Mouse (Mus musculus): ENCODE results near the gene Gm17428. TPM values are rescaled to one million over a fixed set of nuclear protein-coding genes. Genes with fewer than 3 reads are reported as not detected.
"Not testable (repeated sequence)": the region's sequence is repeated elsewhere in the genome, so short reads cannot be mapped to it uniquely, and the experiment has no call there.

The Gm17428 gene
- polyA plus RNA-seq, 1 experiment from 2014 or later, result not detected

DNA sequence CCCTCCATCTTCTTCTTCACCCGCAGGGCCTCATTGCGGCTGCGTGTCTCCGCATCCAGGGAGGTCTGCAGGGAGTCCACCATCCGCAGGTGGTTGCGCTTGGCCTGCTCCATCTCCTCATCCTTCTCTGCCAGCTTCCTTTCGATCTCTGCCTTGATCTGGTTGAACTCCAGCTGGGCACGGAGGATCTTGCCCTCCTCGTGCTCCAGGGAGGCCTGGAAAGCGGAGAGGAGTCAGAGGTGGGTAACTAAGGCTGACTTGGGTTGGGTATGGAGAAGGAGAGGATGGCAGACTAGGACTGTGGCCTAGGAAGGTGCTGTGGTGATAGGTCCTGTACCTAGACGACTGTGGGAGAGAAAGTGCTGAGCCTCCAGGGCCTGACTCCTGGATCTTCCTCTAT, 29.7 kb upstream of the Gm17428 start:
- not testable (repeated sequence) for H3K4me3 ChIP-seq (ENCODE audit: low read length); H3K27ac ChIP-seq (ENCODE audit: low read depth, low read length); H3K27me3 ChIP-seq (ENCODE audit: control insufficient read depth, insufficient read depth, low read length); H3K9ac ChIP-seq (ENCODE audit: low read depth, low read length); ATAC-seq (ENCODE audit: low FRiP score, low TSS enrichment); H3K4me1 ChIP-seq (ENCODE audit: control insufficient read depth, insufficient read depth, low read length); H3K36me3 ChIP-seq (ENCODE audit: control insufficient read depth, insufficient read depth, low read length); H3K9me3 ChIP-seq (ENCODE audit: control insufficient read depth, low read length); H3K4me2 ChIP-seq (replicated peaks; ENCODE audit: low read depth, low read length)
- 81% methylated on average over 10 of the region's 11 CpGs for WGBS

DNA sequence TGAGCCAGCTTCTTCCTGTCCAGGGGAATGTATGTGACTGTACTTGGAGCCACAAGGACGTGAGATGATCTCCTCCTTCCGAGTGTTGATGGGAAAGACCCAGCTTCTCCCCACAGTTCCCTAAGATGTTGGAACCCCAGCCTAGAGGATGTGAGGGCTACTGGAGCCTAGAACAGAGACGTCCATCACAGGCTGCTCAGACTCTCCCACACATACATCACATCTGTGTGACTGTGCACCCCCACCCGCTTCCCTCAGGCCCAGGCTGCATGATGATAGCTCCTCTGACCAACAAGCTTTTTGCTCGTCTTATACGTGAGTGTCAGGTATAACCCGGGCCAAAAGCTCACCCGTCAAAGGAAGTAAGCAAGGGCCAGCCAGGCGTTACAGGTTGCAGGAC, 28.0 kb upstream of the Gm17428 start:
- Histone ChIP-seq H3K4me1 (ENCODE audit: control insufficient read depth, insufficient read depth, low read length) (no peaks in the 10 kb centered on the region), H3K27ac (ENCODE audit: low read depth, low read length) (no peak overlapping the region), H3K4me3 (ENCODE audit: low read length) (no peak overlapping the region), H3K9me3 (ENCODE audit: control insufficient read depth, low read length) (no peaks in the 10 kb centered on the region), H3K9ac (ENCODE audit: low read depth, low read length) (no peak overlapping the region), H3K4me2 (replicated peaks; ENCODE audit: low read depth, low read length) (no peak overlapping the region), H3K36me3 (ENCODE audit: control insufficient read depth, insufficient read depth, low read length) (no peaks in the 10 kb centered on the region), H3K27me3 (ENCODE audit: control insufficient read depth, insufficient read depth, low read length) (no peaks in the 10 kb centered on the region)
- no peak for ATAC-seq (ENCODE audit: low FRiP score, low TSS enrichment)
- 79% methylated on average over 9 of the region's 9 CpGs for WGBS

DNA sequence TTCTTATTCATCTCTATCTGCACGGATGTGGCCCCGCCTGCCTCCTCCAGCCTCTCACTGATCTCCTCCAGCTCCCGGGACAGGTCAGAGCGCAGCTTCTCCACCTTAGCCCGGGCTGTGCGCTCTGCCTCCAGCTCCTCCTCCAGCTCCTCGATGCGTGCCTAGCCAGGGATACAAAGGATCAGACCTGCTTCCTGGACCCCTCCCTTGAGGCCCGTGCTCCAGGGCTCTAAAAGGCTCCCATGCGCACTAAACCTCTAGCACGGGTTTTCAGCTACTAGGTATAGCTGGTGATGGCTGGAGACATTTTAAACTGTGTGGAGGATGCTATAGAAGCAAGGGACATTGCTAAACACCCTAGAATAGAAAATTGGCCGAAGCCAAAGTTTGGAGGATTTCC, 26.2 kb upstream of the Gm17428 start:
- Histone ChIP-seq H3K27ac (ENCODE audit: low read depth, low read length) (no peak overlapping the region), H3K9ac (ENCODE audit: low read depth, low read length) (no peak overlapping the region), H3K27me3 (ENCODE audit: control insufficient read depth, insufficient read depth, low read length) (no peaks in the 10 kb centered on the region), H3K36me3 (ENCODE audit: control insufficient read depth, insufficient read depth, low read length) (no peaks in the 10 kb centered on the region), H3K4me2 (replicated peaks; ENCODE audit: low read depth, low read length) (no peak overlapping the region), H3K9me3 (ENCODE audit: control insufficient read depth, low read length) (no peaks in the 10 kb centered on the region), H3K4me3 (ENCODE audit: low read length) (no peak overlapping the region), H3K4me1 (ENCODE audit: control insufficient read depth, insufficient read depth, low read length) (no peaks in the 10 kb centered on the region)
- no peak for ATAC-seq (ENCODE audit: low FRiP score, low TSS enrichment)
- WGBS, result 66% methylated on average over 12 of the region's 12 CpGs

DNA sequence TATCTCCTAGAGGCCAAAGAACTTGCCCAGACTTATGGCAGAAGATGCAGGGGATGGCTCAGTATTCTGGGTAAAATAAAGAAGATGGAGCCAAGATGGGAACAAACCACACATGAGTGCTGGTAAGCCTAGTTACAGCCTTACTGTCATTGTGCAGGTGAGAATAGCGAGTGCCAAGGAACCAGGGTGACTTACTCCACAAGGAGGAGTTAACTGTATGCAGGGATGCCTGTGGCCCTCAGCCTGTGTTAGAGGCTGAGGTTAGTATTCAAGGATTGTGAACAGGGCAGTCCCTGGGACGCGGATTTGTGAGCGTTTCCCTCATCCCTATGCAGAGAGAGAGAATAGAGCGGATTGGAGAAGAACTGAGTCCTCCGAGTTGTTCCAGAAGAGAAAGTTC, 25.1 kb upstream of the Gm17428 start:
- ATAC-seq (ENCODE audit: low FRiP score, low TSS enrichment), result no peak
- no peak overlapping the region for H3K4me3 ChIP-seq (ENCODE audit: low read length)
- H3K9me3 ChIP-seq (ENCODE audit: control insufficient read depth, low read length), result no peaks in the 10 kb centered on the region
- no peak overlapping the region for H3K4me2 ChIP-seq (replicated peaks; ENCODE audit: low read depth, low read length)
- no peak overlapping the region for H3K27ac ChIP-seq (ENCODE audit: low read depth, low read length)
- H3K4me1 ChIP-seq (ENCODE audit: control insufficient read depth, insufficient read depth, low read length), result no peaks in the 10 kb centered on the region
- 85% methylated on average over 6 of the region's 6 CpGs for WGBS
- H3K36me3 ChIP-seq (ENCODE audit: control insufficient read depth, insufficient read depth, low read length), result no peaks in the 10 kb centered on the region
- no peak overlapping the region for H3K9ac ChIP-seq (ENCODE audit: low read depth, low read length)
- H3K27me3 ChIP-seq (ENCODE audit: control insufficient read depth, insufficient read depth, low read length), result no peaks in the 10 kb centered on the region

DNA sequence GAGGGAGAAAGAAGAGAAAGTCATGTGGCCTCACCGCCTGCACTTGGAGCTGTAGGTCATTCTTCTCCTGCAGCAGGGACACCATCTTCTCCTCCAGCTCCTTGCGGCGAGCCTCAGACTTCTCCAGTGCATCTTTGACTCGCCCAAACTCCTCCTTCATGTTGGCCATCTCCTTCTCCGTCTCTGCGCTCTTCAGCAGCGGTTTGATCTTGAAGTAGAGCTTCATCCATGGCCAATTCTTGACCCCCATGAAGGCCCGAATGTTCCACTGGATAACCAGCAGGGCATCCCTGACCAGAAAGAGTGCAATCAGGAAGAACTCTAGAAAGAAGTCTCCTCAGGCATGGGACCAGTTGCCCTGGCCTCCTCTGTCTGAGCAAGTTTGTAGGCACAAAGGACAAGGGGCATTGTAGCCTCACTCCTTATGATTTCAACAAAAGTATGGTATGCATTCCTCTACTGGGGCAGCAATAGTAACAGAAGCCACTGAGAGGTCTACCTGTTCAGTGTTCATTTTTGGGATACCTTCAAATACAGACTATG, 23.0 kb upstream of the Gm17428 start:
- no peak for ATAC-seq (ENCODE audit: low FRiP score, low TSS enrichment)
- no peak overlapping the region for H3K4me2 ChIP-seq (replicated peaks; ENCODE audit: low read depth, low read length)
- H3K36me3 ChIP-seq (ENCODE audit: control insufficient read depth, insufficient read depth, low read length), result no peaks in the 10 kb centered on the region
- 91% methylated on average over 8 of the region's 8 CpGs for WGBS
- no peaks in the 10 kb centered on the region for H3K4me1 ChIP-seq (ENCODE audit: control insufficient read depth, insufficient read depth, low read length)
- H3K27ac ChIP-seq (ENCODE audit: low read depth, low read length), result no peak overlapping the region
- H3K27me3 ChIP-seq (ENCODE audit: control insufficient read depth, insufficient read depth, low read length), result no peaks in the 10 kb centered on the region
- H3K9ac ChIP-seq (ENCODE audit: low read depth, low read length), result no peak overlapping the region
- no peaks in the 10 kb centered on the region for H3K9me3 ChIP-seq (ENCODE audit: control insufficient read depth, low read length)
- H3K4me3 ChIP-seq (ENCODE audit: low read length), result no peak overlapping the region

DNA sequence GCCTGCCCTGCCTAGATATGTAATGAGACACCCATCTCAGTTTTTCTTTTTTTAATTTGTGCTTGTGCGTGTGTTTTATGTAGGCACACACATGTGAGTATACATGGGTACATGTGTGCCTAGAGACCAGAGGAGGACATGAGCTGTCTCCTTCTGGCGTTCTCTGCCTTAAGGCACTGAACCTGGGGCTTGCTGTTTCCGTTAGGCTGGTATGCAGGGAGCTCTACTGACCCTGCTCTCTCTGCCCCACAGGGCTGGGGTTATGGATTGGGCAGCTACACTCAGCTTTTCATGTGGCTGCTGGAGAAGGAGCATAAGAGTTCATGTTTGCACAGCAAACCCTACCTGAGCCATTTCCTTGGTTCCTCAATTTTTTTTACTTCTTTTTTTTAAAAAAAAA, 22.3 kb upstream of the Gm17428 start:
- Histone ChIP-seq H3K36me3 (ENCODE audit: control insufficient read depth, insufficient read depth, low read length) (no peaks in the 10 kb centered on the region), H3K4me3 (ENCODE audit: low read length) (no peak overlapping the region), H3K27ac (ENCODE audit: low read depth, low read length) (no peak overlapping the region), H3K9me3 (ENCODE audit: control insufficient read depth, low read length) (no peaks in the 10 kb centered on the region), H3K9ac (ENCODE audit: low read depth, low read length) (no peak overlapping the region), H3K4me2 (replicated peaks; ENCODE audit: low read depth, low read length) (no peak overlapping the region), H3K27me3 (ENCODE audit: control insufficient read depth, insufficient read depth, low read length) (no peaks in the 10 kb centered on the region), H3K4me1 (ENCODE audit: control insufficient read depth, insufficient read depth, low read length) (no peaks in the 10 kb centered on the region)
- ATAC-seq (ENCODE audit: low FRiP score, low TSS enrichment), result no peak
- WGBS, result 79% methylated on average over 3 of the region's 3 CpGs

DNA sequence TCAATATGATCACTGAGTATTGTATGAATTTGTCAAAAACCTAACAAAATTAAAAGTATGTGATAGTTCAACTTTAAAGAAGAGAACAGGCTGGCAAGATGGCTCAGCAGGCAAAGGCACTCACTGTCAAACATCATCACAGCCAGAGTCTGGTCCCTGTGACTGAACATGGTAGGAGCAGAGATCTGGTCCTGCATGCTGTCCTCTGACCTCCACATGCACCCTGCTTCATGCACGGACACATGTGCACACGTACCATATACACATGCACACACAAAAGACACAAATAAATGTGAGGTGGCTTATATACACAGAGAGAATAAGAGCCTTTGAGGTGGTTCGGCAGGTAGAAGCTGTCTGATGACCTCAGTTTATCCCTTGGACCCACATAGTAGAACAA, 21.3 kb upstream of the Gm17428 start:
- no peaks in the 10 kb centered on the region for H3K4me1 ChIP-seq (ENCODE audit: control insufficient read depth, insufficient read depth, low read length)
- no peak for ATAC-seq (ENCODE audit: low FRiP score, low TSS enrichment)
- H3K9me3 ChIP-seq (ENCODE audit: control insufficient read depth, low read length), result no peaks in the 10 kb centered on the region
- no peak overlapping the region for H3K9ac ChIP-seq (ENCODE audit: low read depth, low read length)
- no peaks in the 10 kb centered on the region for H3K27me3 ChIP-seq (ENCODE audit: control insufficient read depth, insufficient read depth, low read length)
- H3K36me3 ChIP-seq (ENCODE audit: control insufficient read depth, insufficient read depth, low read length), result no peaks in the 10 kb centered on the region
- H3K27ac ChIP-seq (ENCODE audit: low read depth, low read length), result no peak overlapping the region
- H3K4me3 ChIP-seq (ENCODE audit: low read length), result no peak overlapping the region
- H3K4me2 ChIP-seq (replicated peaks; ENCODE audit: low read depth, low read length), result no peak overlapping the region
- WGBS, result 90% methylated on average over 3 of the region's 3 CpGs

DNA sequence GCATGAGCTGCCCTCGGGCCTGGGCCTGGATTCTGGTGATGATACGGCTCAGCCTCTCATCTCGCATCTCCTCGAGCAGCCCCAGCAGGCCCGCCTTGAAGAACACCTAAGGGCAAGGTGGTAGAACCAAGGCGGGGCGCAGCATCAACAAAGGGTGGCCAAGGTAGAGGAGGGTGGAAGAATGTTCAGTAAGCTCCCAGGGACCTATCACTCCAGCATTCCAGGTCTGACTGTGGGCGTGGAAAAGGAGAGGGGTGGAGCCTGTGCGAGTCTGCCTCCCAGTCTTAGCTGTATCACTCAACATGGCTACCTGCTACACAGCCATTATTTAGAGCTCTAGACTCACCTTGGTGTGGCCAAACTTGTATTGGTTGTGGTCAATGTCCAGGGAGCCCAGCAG, 20.2 kb upstream of the Gm17428 start:
- Histone ChIP-seq H3K36me3 (ENCODE audit: control insufficient read depth, insufficient read depth, low read length) (no peaks in the 10 kb centered on the region), H3K4me2 (replicated peaks; ENCODE audit: low read depth, low read length) (no peak overlapping the region), H3K9me3 (ENCODE audit: control insufficient read depth, low read length) (no peaks in the 10 kb centered on the region), H3K4me3 (ENCODE audit: low read length) (no peak overlapping the region), H3K27me3 (ENCODE audit: control insufficient read depth, insufficient read depth, low read length) (no peaks in the 10 kb centered on the region), H3K9ac (ENCODE audit: low read depth, low read length) (no peak overlapping the region), H3K27ac (ENCODE audit: low read depth, low read length) (no peak overlapping the region), H3K4me1 (ENCODE audit: control insufficient read depth, insufficient read depth, low read length) (no peaks in the 10 kb centered on the region)
- no peak for ATAC-seq (ENCODE audit: low FRiP score, low TSS enrichment)
- 83% methylated on average over 9 of the region's 9 CpGs for WGBS

DNA sequence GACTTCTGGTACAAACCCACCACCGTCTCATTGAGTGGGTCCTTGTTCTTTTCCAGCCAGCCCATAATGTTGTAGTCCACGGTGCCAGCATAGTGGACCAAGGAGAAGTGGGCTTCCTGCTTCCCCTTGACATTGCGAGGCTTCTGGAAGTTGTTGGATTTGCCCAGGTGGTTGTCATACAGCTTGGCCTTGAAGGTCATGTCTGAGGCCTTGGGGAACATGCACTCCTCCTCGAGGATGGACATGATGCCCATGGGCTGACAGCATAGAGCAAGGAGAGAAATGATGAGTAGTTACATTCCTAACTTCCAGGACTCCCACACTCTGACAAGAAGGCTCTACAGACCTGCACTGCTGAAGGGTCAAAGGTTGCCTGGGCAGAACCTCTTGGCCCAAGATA, 18.2 kb upstream of the Gm17428 start:
- 86% methylated on average over 4 of the region's 4 CpGs for WGBS

DNA sequence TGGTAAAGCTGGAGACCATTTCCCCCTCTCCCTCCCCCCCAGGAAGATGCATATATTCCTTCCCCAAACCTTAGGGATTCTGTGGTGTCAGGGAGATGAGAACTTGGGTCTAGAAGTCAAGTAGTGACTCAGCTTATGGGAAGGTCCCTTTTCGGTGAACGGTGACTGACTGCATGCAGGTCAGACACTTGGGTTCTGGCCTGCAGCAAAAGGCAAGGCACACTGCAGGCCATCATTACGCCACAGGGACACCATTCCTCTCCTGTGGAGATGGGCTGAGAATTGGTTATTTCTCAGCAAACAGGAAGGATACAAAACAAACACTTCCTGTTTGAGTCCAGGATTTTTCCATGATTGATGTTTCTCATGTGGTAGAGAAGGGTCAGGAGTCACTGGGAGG, 17.5 kb upstream of the Gm17428 start:
- Histone ChIP-seq H3K27ac (ENCODE audit: low read depth, low read length) (no peak overlapping the region), H3K36me3 (ENCODE audit: control insufficient read depth, insufficient read depth, low read length) (no peaks in the 10 kb centered on the region), H3K9ac (ENCODE audit: low read depth, low read length) (no peak overlapping the region), H3K4me2 (replicated peaks; ENCODE audit: low read depth, low read length) (no peak overlapping the region), H3K4me1 (ENCODE audit: control insufficient read depth, insufficient read depth, low read length) (no peaks in the 10 kb centered on the region), H3K9me3 (ENCODE audit: control insufficient read depth, low read length) (no peaks in the 10 kb centered on the region), H3K4me3 (ENCODE audit: low read length) (no peak overlapping the region), H3K27me3 (ENCODE audit: control insufficient read depth, insufficient read depth, low read length) (no peaks in the 10 kb centered on the region)
- no peak for ATAC-seq (ENCODE audit: low FRiP score, low TSS enrichment)
- 88% methylated on average over 3 of the region's 3 CpGs for WGBS

More for the DNA sequence above, 18.2 kb upstream of the Gm17428 start:
- Histone ChIP-seq H3K9ac (ENCODE audit: low read depth, low read length) (no peak overlapping the region), H3K27me3 (ENCODE audit: control insufficient read depth, insufficient read depth, low read length) (no peaks in the 10 kb centered on the region), H3K9me3 (ENCODE audit: control insufficient read depth, low read length) (no peaks in the 10 kb centered on the region), H3K27ac (ENCODE audit: low read depth, low read length) (no peak overlapping the region), H3K4me2 (replicated peaks; ENCODE audit: low read depth, low read length) (no peak overlapping the region), H3K4me1 (ENCODE audit: control insufficient read depth, insufficient read depth, low read length) (no peaks in the 10 kb centered on the region), H3K36me3 (ENCODE audit: control insufficient read depth, insufficient read depth, low read length) (no peaks in the 10 kb centered on the region), H3K4me3 (ENCODE audit: low read length) (no peak overlapping the region)
- no peak for ATAC-seq (ENCODE audit: low FRiP score, low TSS enrichment)

Measured in kidney, embryonic 14.5 days (tissue).